Mouse (Mus musculus): Measurements from ENCODE around the gene Tmem169. TPM values are rescaled to one million over a fixed set of nuclear protein-coding genes. Genes with fewer than 3 reads are reported as not detected.
"Not testable (repeated sequence)": the region's sequence is repeated elsewhere in the genome, so short reads cannot be mapped to it uniquely, and the experiment has no call there.

Gene Tmem169
- 0.07 and 0.10 TPM in 2 replicates for polyA plus RNA-seq (2015; fragmentation: Nextera tagmentation; extraction: Ambion mirVana)

GRCm38 (mm10) chr1:72283992-72284485 is at the start of gene Tmem169, which contains the start of gene Pecr:
Tmem169 (plus strand) TSS chr1:72284369.
Pecr (minus strand) TSS chr1:72284314.
- H3K36me3 ChIP-seq (ENCODE audit: insufficient read depth, low read length): no peaks in the 10 kb centered on the region
- DNase-seq (ENCODE audit: low spot score) (peak; percentile 97), ATAC-seq (peak; percentile 100)

GRCm38 (mm10) chr1:72236363-72237006 is 47.7 kb upstream of the Tmem169 start:
- H3K9ac ChIP-seq (replicated peaks; ENCODE audit: low read depth): 0 out of 2 replicates have a peak overlapping the region, but pooled peaks have one; percentile 16
- not testable (repeated sequence) for H3K9me3 ChIP-seq (ENCODE audit: low read length); H3K4me1 ChIP-seq (ENCODE audit: insufficient read depth, low read depth, low read length); H3K36me3 ChIP-seq (ENCODE audit: insufficient read depth, low read length); H3K27me3 ChIP-seq (replicated peaks; ENCODE audit: insufficient read depth, low read length); H3K27ac ChIP-seq (ENCODE audit: low read length)
- ATAC-seq (peak; percentile 83), DNase-seq (ENCODE audit: low spot score) (peak; percentile 61)
- H3K4me2 ChIP-seq (replicated peaks; ENCODE audit: low read depth, low read length): peak overlapping the region; percentile 72
- peak; percentile 23; the same call in 1 of the 2 replicates for TF ChIP-seq CTCF (IDR thresholded peaks at IDR 0.05)
- peak overlapping the region; percentile 45 for H3K4me3 ChIP-seq (ENCODE audit: low read depth, low read length)
- 2% methylated on average over 35 of the region's 50 CpGs for WGBS

More at GRCm38 (mm10) chr1:72283992-72284485, at the start of gene Tmem169, which contains the start of gene Pecr:
- TF ChIP-seq EP300 (IDR thresholded peaks at IDR 0.05) (no peak), CTCF (IDR thresholded peaks at IDR 0.05) (peak; percentile 49)
- Histone ChIP-seq H3K27ac (ENCODE audit: low read length) (0 out of 2 replicates have a peak within 1 kb of the TSS, but pooled peaks have one; percentile 27), H3K4me3 (ENCODE audit: low read depth, low read length) (peak within 1 kb of the TSS; percentile 52), H3K4me1 (ENCODE audit: insufficient read depth, low read depth, low read length) (no peaks in the 10 kb centered on the region), H3K27me3 (replicated peaks; ENCODE audit: insufficient read depth, low read length) (0 out of 2 replicates have a peak, but pooled peaks cover 3% of the 10 kb centered on the region), H3K4me2 (replicated peaks; ENCODE audit: low read depth, low read length) (peak within 1 kb of the TSS; percentile 92), H3K9ac (replicated peaks; ENCODE audit: low read depth) (peak within 1 kb of the TSS; percentile 55; the same call in 1 of the 2 replicates), H3K9me3 (ENCODE audit: low read length) (no peaks in the 10 kb centered on the region)
- 1% methylated on average over 30 of the region's 30 CpGs for WGBS

DNA sequence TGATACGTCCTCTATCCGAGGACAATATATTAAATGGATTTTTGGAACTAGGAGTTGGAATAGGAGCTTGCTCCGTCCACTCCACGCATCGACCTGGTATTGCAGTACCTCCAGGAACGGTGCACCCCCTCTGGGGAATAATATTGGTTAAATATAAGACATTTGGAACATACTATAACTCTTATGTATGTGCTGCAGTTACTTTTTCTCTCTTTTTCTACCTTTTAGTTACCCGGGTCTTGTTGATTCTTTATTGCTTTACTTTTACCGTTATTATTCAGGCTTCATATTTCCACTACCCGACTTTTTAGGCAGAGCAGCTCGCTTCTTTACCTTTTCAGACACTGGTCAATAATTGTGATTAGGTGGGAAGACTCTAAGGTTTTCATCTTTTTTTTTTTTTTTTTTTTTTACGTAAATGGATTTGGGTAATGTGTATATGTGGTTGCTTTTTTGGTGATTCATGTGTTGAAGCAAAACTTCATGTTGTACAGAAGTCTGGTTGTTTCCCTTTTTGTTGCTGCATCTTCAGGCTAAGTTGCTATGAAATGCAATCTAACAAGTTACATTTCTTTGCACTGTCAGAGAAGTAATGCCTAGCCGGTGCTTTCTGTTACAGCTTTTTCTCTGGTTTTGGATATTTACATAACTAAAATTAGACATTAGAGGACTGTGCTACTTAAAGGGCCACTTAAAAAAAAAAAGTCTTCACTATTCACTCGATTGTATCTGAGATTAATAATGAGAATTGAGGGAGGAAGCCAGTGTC is 47.0 kb upstream of the Tmem169 start:
- Histone ChIP-seq H3K27ac (ENCODE audit: low read length) (no peak overlapping the region), H3K27me3 (replicated peaks; ENCODE audit: insufficient read depth, low read length) (0 out of 2 replicates have a peak, but pooled peaks cover 6% of the 10 kb centered on the region), H3K9me3 (ENCODE audit: low read length) (no peaks in the 10 kb centered on the region), H3K4me3 (ENCODE audit: low read depth, low read length) (no peak overlapping the region), H3K9ac (replicated peaks; ENCODE audit: low read depth) (no peak overlapping the region), H3K4me2 (replicated peaks; ENCODE audit: low read depth, low read length) (peak overlapping the region; percentile 39; the same call in 1 of the 2 replicates), H3K36me3 (ENCODE audit: insufficient read depth, low read length) (no peaks in the 10 kb centered on the region), H3K4me1 (ENCODE audit: insufficient read depth, low read depth, low read length) (no peaks in the 10 kb centered on the region)
- TF ChIP-seq CTCF (IDR thresholded peaks at IDR 0.05) (no peak), EP300 (IDR thresholded peaks at IDR 0.05) (no peak)
- ATAC-seq (no peak; the same call in 1 of the 2 replicates), DNase-seq (ENCODE audit: low spot score) (no peak)
- 2% methylated on average over 9 of the region's 13 CpGs for WGBS

- no peak for ATAC-seq
- H3K36me3 ChIP-seq (ENCODE audit: insufficient read depth, low read length): no peaks in the 10 kb centered on the region
- 0 out of 2 replicates have a peak, but pooled peaks cover 6% of the 10 kb centered on the region for H3K27me3 ChIP-seq (replicated peaks; ENCODE audit: insufficient read depth, low read length)
- H3K4me2 ChIP-seq (replicated peaks; ENCODE audit: low read depth, low read length): no peak overlapping the region
- H3K9ac ChIP-seq (replicated peaks; ENCODE audit: low read depth): no peak overlapping the region
- no peaks in the 10 kb centered on the region for H3K4me1 ChIP-seq (ENCODE audit: insufficient read depth, low read depth, low read length)
- no peak for DNase-seq (ENCODE audit: low spot score)
- H3K4me3 ChIP-seq (ENCODE audit: low read depth, low read length): no peak overlapping the region
- no peaks in the 10 kb centered on the region for H3K9me3 ChIP-seq (ENCODE audit: low read length)
- no peak overlapping the region for H3K27ac ChIP-seq (ENCODE audit: low read length)
- TF ChIP-seq CTCF (IDR thresholded peaks at IDR 0.05) (no peak), EP300 (IDR thresholded peaks at IDR 0.05) (no peak)
- WGBS: 64% methylated on average over 10 of the region's 10 CpGs
Observed at GRCm38 (mm10) chr1:72238016-72238580, 46.1 kb upstream of the Tmem169 start.

- H3K9ac ChIP-seq (replicated peaks; ENCODE audit: low read depth); H3K27me3 ChIP-seq (replicated peaks; ENCODE audit: insufficient read depth, low read length); DNase-seq (ENCODE audit: low spot score); H3K27ac ChIP-seq (ENCODE audit: low read length); H3K9me3 ChIP-seq (ENCODE audit: low read length); H3K4me2 ChIP-seq (replicated peaks; ENCODE audit: low read depth, low read length); H3K36me3 ChIP-seq (ENCODE audit: insufficient read depth, low read length); H3K4me1 ChIP-seq (ENCODE audit: insufficient read depth, low read depth, low read length); H3K4me3 ChIP-seq (ENCODE audit: low read depth, low read length); ATAC-seq: not testable (repeated sequence)
- WGBS: 72% methylated on average over 3 of the region's 3 CpGs
Observed at GRCm38 (mm10) chr1:72239113-72239512, 45.1 kb upstream of the Tmem169 start.
